ENCODE assay signal across 9 mouse cellular contexts in the genomic region with DNA sequence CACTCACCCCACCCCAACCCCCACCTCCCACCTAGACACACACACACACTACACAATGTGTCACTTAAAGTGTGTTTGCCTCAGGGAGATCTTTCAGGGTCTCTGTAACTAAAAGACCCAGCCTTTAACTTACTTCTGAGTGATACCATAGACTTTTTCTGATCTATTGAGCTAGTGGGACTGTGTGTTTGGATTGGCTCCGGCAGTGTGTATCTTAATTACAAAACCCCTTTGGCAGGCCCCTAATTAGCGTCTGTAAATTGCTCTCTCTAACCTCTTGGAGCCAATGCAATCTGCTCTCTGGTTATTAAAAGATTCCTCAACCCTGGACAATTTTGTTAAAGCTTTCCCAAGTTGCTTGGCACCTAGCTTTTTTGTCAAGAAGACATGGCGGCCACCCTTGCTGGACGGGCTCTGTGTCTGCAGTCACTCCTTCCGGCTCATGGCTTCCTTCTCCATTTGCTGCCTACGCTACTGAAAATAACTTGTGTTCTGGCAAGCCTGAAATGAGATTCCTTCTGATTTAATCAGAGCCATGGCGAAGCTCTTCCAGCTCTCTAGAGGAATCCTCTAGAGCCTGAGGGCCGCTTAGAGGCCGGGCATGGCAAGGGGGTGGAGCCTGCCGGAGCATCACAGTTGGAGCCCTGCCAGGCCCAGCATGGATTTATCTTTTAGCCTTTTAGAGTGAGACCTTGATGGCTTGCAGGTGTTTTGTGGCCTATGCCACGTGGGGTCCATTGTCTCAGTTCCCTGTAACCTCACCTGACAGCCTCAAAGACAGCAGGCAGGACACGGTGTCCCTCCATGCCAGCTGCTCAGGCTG. TPM values are rescaled to one million over a fixed set of nuclear protein-coding genes. Genes with fewer than 3 reads are reported as not detected.
A peak's percentile ranks its signal among the peaks of the same experiment; 100 is the strongest.
DNase-seq lines count a peak whose midpoint lies in the region; ATAC-seq and TF ChIP-seq lines count a peak whose summit lies in the region.
"Had no signal": no experiment of that assay in that cellular context is flagged by ENCODE, and none has a peak within 500 bp of the region (broad histone marks: within the 10 kb centered on the region; RNA-seq: fewer than 3 reads in every experiment).

No protein-coding gene starts in this region.

- no peaks in the 10 kb centered on the region for H3K4me1 ChIP-seq in intestine, postnatal 0 days (replicated peaks; ENCODE audit: control insufficient read depth, insufficient read depth, low read length)
- no peaks in the 10 kb centered on the region for H3K4me1 ChIP-seq in intestine, embryonic 16.5 days (ENCODE audit: control insufficient read depth, insufficient read depth, low read length)
- H3K4me1 ChIP-seq in forebrain, postnatal 0 days (ENCODE audit: insufficient read depth), result peaks cover 7% of the 10 kb centered on the region; the same call in 1 of the 2 replicates
- peaks cover 15% of the 10 kb centered on the region; the same call in 1 of the 2 replicates for H3K4me1 ChIP-seq in midbrain, embryonic 14.5 days (ENCODE audit: control insufficient read depth, insufficient read depth, low read length)

- ATAC-seq in intestine, postnatal 0 days, result 0 out of 2 replicates have a peak, but pooled peaks have one; percentile 31
- no peak for ATAC-seq in intestine, embryonic 16.5 days
- ATAC-seq in forebrain, postnatal 0 days, result peak; percentile 55
- peak; percentile 67; the same call in 1 of the 2 replicates for ATAC-seq in midbrain, embryonic 14.5 days (ENCODE audit: low FRiP score, low TSS enrichment)
- ATAC-seq in erythroid progenitor cell, adult 5-6 weeks (replicated peaks; ENCODE audit: low FRiP score, poor library complexity, severe bottlenecking), result no peak

- no peak overlapping the region for H3K4me3 ChIP-seq in intestine, postnatal 0 days (ENCODE audit: low read depth, low read length)
- H3K4me3 ChIP-seq in intestine, embryonic 16.5 days (ENCODE audit: low read length), result no peak overlapping the region
- H3K4me3 ChIP-seq in forebrain, postnatal 0 days (ENCODE audit: low read depth, low read length), result no peak overlapping the region
- no peak overlapping the region for H3K4me3 ChIP-seq in midbrain, embryonic 14.5 days (replicated peaks; ENCODE audit: low read depth, low read length)
- H3K4me3 ChIP-seq: megakaryocyte, embryonic 14.5 days had no signal

- TF ChIP-seq CTCF in intestine, postnatal 0 days (IDR thresholded peaks at IDR 0.05; ENCODE audit: low read depth), result no peak
- no peak for TF ChIP-seq CTCF in forebrain, postnatal 0 days (IDR thresholded peaks at IDR 0.05; ENCODE audit: low read depth)

- no peak overlapping the region for H3K27ac ChIP-seq in intestine, postnatal 0 days (ENCODE audit: low read depth, low read length)
- no peak overlapping the region for H3K27ac ChIP-seq in intestine, embryonic 16.5 days (ENCODE audit: low read length)
- peak overlapping the region; percentile 46 for H3K27ac ChIP-seq in forebrain, postnatal 0 days (ENCODE audit: low read depth, low read length)
- H3K27ac ChIP-seq in midbrain, embryonic 14.5 days (replicated peaks; ENCODE audit: low read depth, low read length), result peak overlapping the region; percentile 74

- no peaks in the 10 kb centered on the region for H3K9me3 ChIP-seq in intestine, postnatal 0 days (ENCODE audit: control insufficient read depth)
- H3K9me3 ChIP-seq in intestine, embryonic 16.5 days (ENCODE audit: control insufficient read depth, low read length), result no peaks in the 10 kb centered on the region
- no peaks in the 10 kb centered on the region for H3K9me3 ChIP-seq in forebrain, postnatal 0 days (ENCODE audit: low read length)
- H3K9me3 ChIP-seq in midbrain, embryonic 14.5 days (ENCODE audit: control insufficient read depth, low read length), result no peaks in the 10 kb centered on the region
- H3K9me3 ChIP-seq: megakaryocyte, embryonic 14.5 days had no signal

- 48% methylated on average over 12 of the region's 12 CpGs for WGBS in intestine, postnatal 0 days
- WGBS in intestine, embryonic 16.5 days, result 43% methylated on average over 12 of the region's 12 CpGs
- WGBS in forebrain, postnatal 0 days, result 12% methylated on average over 12 of the region's 12 CpGs
- 23% methylated on average over 12 of the region's 12 CpGs for WGBS in midbrain, embryonic 14.5 days

- peak; percentile 61 to 67 for DNase-seq in cerebellum, postnatal 10 days
- DNase-seq in forebrain, postnatal 0 days, result peak; percentile 60
- DNase-seq in midbrain, embryonic 14.5 days, result peak; percentile 81
- peak; percentile 65 for DNase-seq in thymus, postnatal 14 days
- DNase-seq in adrenal gland, adult 8-10 months, result no peak

- no peak overlapping the region for H3K9ac ChIP-seq in intestine, postnatal 0 days (ENCODE audit: low read depth, low read length)
- H3K9ac ChIP-seq in intestine, embryonic 16.5 days (ENCODE audit: low read depth, low read length), result no peak overlapping the region
- H3K9ac ChIP-seq in forebrain, postnatal 0 days, result no peak overlapping the region
- no peak overlapping the region; the same call in 1 of the 2 replicates for H3K9ac ChIP-seq in midbrain, embryonic 14.5 days (replicated peaks; ENCODE audit: low read length)

- H3K36me3 ChIP-seq in intestine, postnatal 0 days (ENCODE audit: control insufficient read depth, insufficient read depth), result no peaks in the 10 kb centered on the region
- no peaks in the 10 kb centered on the region for H3K36me3 ChIP-seq in intestine, embryonic 16.5 days (ENCODE audit: control insufficient read depth, insufficient read depth, low read length)
- no peaks in the 10 kb centered on the region for H3K36me3 ChIP-seq in forebrain, postnatal 0 days (ENCODE audit: insufficient read depth)
- no peaks in the 10 kb centered on the region for H3K36me3 ChIP-seq in midbrain, embryonic 14.5 days (ENCODE audit: control insufficient read depth, insufficient read depth, low read length)

- H3K4me2 ChIP-seq in intestine, postnatal 0 days (replicated peaks; ENCODE audit: low read depth), result no peak overlapping the region
- no peak overlapping the region for H3K4me2 ChIP-seq in intestine, embryonic 16.5 days (ENCODE audit: low read depth, low read length)
- H3K4me2 ChIP-seq in forebrain, postnatal 0 days (ENCODE audit: low read depth), result peak overlapping the region; percentile 10; the same call in 1 of the 2 replicates
- 0 out of 2 replicates have a peak overlapping the region, but pooled peaks have one; percentile 12 for H3K4me2 ChIP-seq in midbrain, embryonic 14.5 days (ENCODE audit: low read length)

- no peaks in the 10 kb centered on the region for H3K27me3 ChIP-seq in intestine, postnatal 0 days (replicated peaks; ENCODE audit: control insufficient read depth, insufficient read depth, low read length)
- H3K27me3 ChIP-seq in intestine, embryonic 16.5 days (replicated peaks; ENCODE audit: control insufficient read depth, insufficient read depth, low read length), result no peaks in the 10 kb centered on the region
- H3K27me3 ChIP-seq in forebrain, postnatal 0 days (ENCODE audit: insufficient read depth, low read length), result no peaks in the 10 kb centered on the region
- no peaks in the 10 kb centered on the region for H3K27me3 ChIP-seq in midbrain, embryonic 14.5 days (ENCODE audit: control insufficient read depth, insufficient read depth, low read length)

RNA-seq across cellular contexts. Expression of gene Ppp1r16b, which starts 46.9 kb away (rescaled TPM):
- 3.3 and 3.4 TPM in 2 replicates for polyA plus RNA-seq in intestine, postnatal 0 days (2015; fragmentation: Nextera tagmentation; extraction: Ambion mirVana)
- polyA plus RNA-seq in intestine, embryonic 16.5 days (2015; fragmentation: Nextera tagmentation; extraction: Ambion mirVana), result 3.5 and 4.0 TPM in 2 replicates
- total RNA-seq in forebrain, postnatal 0 days (2014; rRNA removed), result 25.2 and 27.2 TPM in 2 replicates
- 23.1 and 28.4 TPM in 2 replicates for polyA plus RNA-seq in forebrain, postnatal 0 days (2015; fragmentation: Nextera tagmentation; extraction: Ambion mirVana)
- polyA plus RNA-seq in midbrain, embryonic 14.5 days (2014; fragmentation: Nextera tagmentation; extraction: Ambion mirVana), result 16.1 and 21.0 TPM in 2 replicates
- total RNA-seq in erythroid progenitor cell, adult 5-6 weeks (2015; ENCODE audit: low replicate concordance), result 1.4 and 2.5 TPM in 2 replicates
- 1.7 and 2.3 TPM in 2 replicates for total RNA-seq in erythroid progenitor cell, adult 5-6 weeks (2017; ENCODE audit: low replicate concordance)
- total RNA-seq in adrenal gland, adult 8-10 months (2022), result 10 to 100 TPM in 3 of 4 experiments, 1 to 10 TPM in 1; 9.9 to 13.8 (median 11.1) TPM

RNA-seq across cellular contexts. Expression of gene Fam83d, which starts 55.8 kb away (rescaled TPM):
- 15.0 and 15.4 TPM in 2 replicates for polyA plus RNA-seq in intestine, postnatal 0 days (2015; fragmentation: Nextera tagmentation; extraction: Ambion mirVana)
- 39.7 and 45.0 TPM in 2 replicates for polyA plus RNA-seq in intestine, embryonic 16.5 days (2015; fragmentation: Nextera tagmentation; extraction: Ambion mirVana)
- 5.8 and 6.3 TPM in 2 replicates for total RNA-seq in forebrain, postnatal 0 days (2014; rRNA removed)
- 5.4 and 5.7 TPM in 2 replicates for polyA plus RNA-seq in forebrain, postnatal 0 days (2015; fragmentation: Nextera tagmentation; extraction: Ambion mirVana)
- 5.8 and 11.7 TPM in 2 replicates for polyA plus RNA-seq in midbrain, embryonic 14.5 days (2014; fragmentation: Nextera tagmentation; extraction: Ambion mirVana)
- 24.3 and 33.2 TPM in 2 replicates for total RNA-seq in erythroid progenitor cell, adult 5-6 weeks (2015; ENCODE audit: low replicate concordance)
- total RNA-seq in erythroid progenitor cell, adult 5-6 weeks (2017; ENCODE audit: low replicate concordance), result 26.9 and 28.9 TPM in 2 replicates
- under 1 TPM; 0.49 to 0.80 (median 0.65) TPM for total RNA-seq in adrenal gland, adult 8-10 months (2022)

Comparison
In these comparisons a context has a peak if more than half of its experiments do, and no peak if none do; other contexts are left out.
1. ATAC-seq: peak in intestine, postnatal 0 days (single experiment), forebrain, postnatal 0 days (single experiment) and midbrain, embryonic 14.5 days (single experiment); none in intestine, embryonic 16.5 days (single experiment) and erythroid progenitor cell, adult 5-6 weeks (single experiment).
2. H3K27ac ChIP-seq: peak in forebrain, postnatal 0 days (single experiment) and midbrain, embryonic 14.5 days (single experiment); none in intestine, postnatal 0 days (single experiment) and intestine, embryonic 16.5 days (single experiment).
3. H3K4me2 ChIP-seq: peak in forebrain, postnatal 0 days (single experiment) and midbrain, embryonic 14.5 days (single experiment); none in intestine, postnatal 0 days (single experiment) and intestine, embryonic 16.5 days (single experiment).